ENCODE assay signal across 11 mouse cellular contexts in genomic region chr2:131134826-131135400, GRCm38 (mm10). TPM values are rescaled to one million over a fixed set of nuclear protein-coding genes. Genes with fewer than 3 reads are reported as not detected.
DNase-seq lines count a peak whose midpoint lies in the region; ATAC-seq and TF ChIP-seq lines count a peak whose summit lies in the region.
"Had no signal": no experiment of that assay in that cellular context is flagged by ENCODE, and none has a peak within 500 bp of the region (broad histone marks: within the 10 kb centered on the region; RNA-seq: fewer than 3 reads in every experiment).

No protein-coding gene starts in this region.

- 0 out of 2 replicates have a peak, but pooled peaks cover 2% of the 10 kb centered on the region for H3K4me1 ChIP-seq in kidney, adult 2 months (ENCODE audit: control insufficient read depth, insufficient read depth, low read length)
- peaks cover 21% of the 10 kb centered on the region for H3K4me1 ChIP-seq in heart, postnatal 0 days (ENCODE audit: control insufficient read depth, insufficient read depth)
- H3K4me1 ChIP-seq in stomach, embryonic 15.5 days, result no peaks in the 10 kb centered on the region

- TF ChIP-seq EP300 in heart, postnatal 0 days (IDR thresholded peaks at IDR 0.05; ENCODE audit: low read depth), result no peak

- H3K9me3 ChIP-seq in heart, postnatal 0 days (replicated peaks; ENCODE audit: control insufficient read depth, low read length), result no peaks in the 10 kb centered on the region
- H3K9me3 ChIP-seq in stomach, embryonic 15.5 days, result no peaks in the 10 kb centered on the region

- no peak overlapping the region for H3K4me3 ChIP-seq in kidney, adult 2 months (ENCODE audit: insufficient read depth, low read depth, low read length)
- no peak overlapping the region for H3K4me3 ChIP-seq in heart, postnatal 0 days (ENCODE audit: low read depth, low read length)
- no peak overlapping the region for H3K4me3 ChIP-seq in stomach, embryonic 15.5 days (replicated peaks)

- H3K27ac ChIP-seq in kidney, adult 2 months (ENCODE audit: insufficient read depth, low read depth, low read length), result peak overlapping the region; percentile 80
- H3K27ac ChIP-seq in heart, postnatal 0 days (ENCODE audit: low read depth), result peak overlapping the region; percentile 81
- peak overlapping the region; percentile 13; the same call in 1 of the 2 replicates for H3K27ac ChIP-seq in stomach, embryonic 15.5 days

- H3K27me3 ChIP-seq in kidney, adult 2 months (replicated peaks; ENCODE audit: control insufficient read depth, insufficient read depth, low read length), result no peaks in the 10 kb centered on the region
- H3K27me3 ChIP-seq in heart, postnatal 0 days (ENCODE audit: control insufficient read depth, insufficient read depth, low read length), result no peaks in the 10 kb centered on the region
- no peaks in the 10 kb centered on the region for H3K27me3 ChIP-seq in stomach, embryonic 15.5 days (replicated peaks)

- ATAC-seq in heart, postnatal 0 days (ENCODE audit: insufficient read depth, low read depth), result peak; percentile 24; the same call in 1 of the 2 replicates
- ATAC-seq in stomach, embryonic 15.5 days (ENCODE audit: insufficient read depth, low FRiP score, low read depth), result no peak
- ATAC-seq in erythroid progenitor cell, adult 5-6 weeks (replicated peaks; ENCODE audit: low FRiP score, poor library complexity, severe bottlenecking), result no peak; the same call in none of the 2 replicates
- no peak for ATAC-seq in inflammation-experienced regulatory T-cells, adult 6 months

- H3K4me2 ChIP-seq in heart, postnatal 0 days (ENCODE audit: low read depth, low read length), result no peak overlapping the region
- H3K4me2 ChIP-seq in stomach, embryonic 15.5 days, result no peak overlapping the region

- no peak for TF ChIP-seq CTCF in kidney, adult 2 months (conservative IDR thresholded peaks at IDR 0.05; ENCODE audit: insufficient read depth, insufficient read length, low read depth, low read length)
- no peak for TF ChIP-seq CTCF in heart, postnatal 0 days (IDR thresholded peaks at IDR 0.05; ENCODE audit: low read depth)

- DNase-seq in kidney, adult 2 months, result no peak
- no peak for DNase-seq in kidney, postnatal 14 days
- DNase-seq in right cerebral cortex, postnatal 25 days, result peak; percentile 1
- DNase-seq in right cerebral cortex, postnatal 14 days, result no peak
- peak; percentile 5 for DNase-seq in heart, postnatal 0 days (ENCODE audit: low spot score)
- DNase-seq: right cerebral cortex, adult 18-20 months had no signal

- H3K36me3 ChIP-seq in kidney, adult 2 months (ENCODE audit: control insufficient read depth, insufficient read depth, low read length), result no peaks in the 10 kb centered on the region
- no peaks in the 10 kb centered on the region for H3K36me3 ChIP-seq in heart, postnatal 0 days (replicated peaks; ENCODE audit: control insufficient read depth, insufficient read depth, low read length)
- H3K36me3 ChIP-seq in stomach, embryonic 15.5 days, result peaks cover 10% of the 10 kb centered on the region; the same call in 1 of the 2 replicates

- TF ChIP-seq POLR2A in kidney, adult 2 months (IDR thresholded peaks at IDR 0.05; ENCODE audit: low read depth, low read length), result no peak

- no peak overlapping the region for H3K9ac ChIP-seq in heart, postnatal 0 days (replicated peaks; ENCODE audit: low read depth, low read length)
- no peak overlapping the region for H3K9ac ChIP-seq in stomach, embryonic 15.5 days

- 70% methylated on average over 8 of the region's 8 CpGs for WGBS in kidney, adult 2 months
- WGBS in heart, postnatal 0 days, result 63% methylated on average over 8 of the region's 8 CpGs
- 83% methylated on average over 8 of the region's 8 CpGs for WGBS in stomach, embryonic 15.5 days

RNA-seq across cellular contexts. Expression of gene Gm11037, which starts 1.6 kb away (rescaled TPM):
- not detected in 2 replicates for polyA plus RNA-seq in kidney, adult 2 months (2012; rRNA removed)
- total RNA-seq in heart, postnatal 0 days (2014; rRNA removed; ENCODE audit: low replicate concordance), result not detected in 2 replicates
- not detected in 2 replicates for polyA plus RNA-seq in heart, postnatal 0 days (2015; fragmentation: Nextera tagmentation; extraction: Ambion mirVana)
- polyA plus RNA-seq in stomach, embryonic 15.5 days (2015; fragmentation: Nextera tagmentation; extraction: Ambion mirVana), result not detected in 2 replicates
- total RNA-seq in erythroid progenitor cell, adult 5-6 weeks (2015; ENCODE audit: low replicate concordance), result not detected in 2 replicates
- not detected in 2 replicates for total RNA-seq in erythroid progenitor cell, adult 5-6 weeks (2017; ENCODE audit: low replicate concordance)
- polyA plus RNA-seq in inflammation-experienced regulatory T-cells, adult 6 months (2017; shearing (Covaris generic)), result not detected
- total RNA-seq: megakaryocyte-erythroid progenitor cell, adult 5-6 weeks had no signal
- polyA plus RNA-seq: embryonic facial prominence, embryonic 14.5 days had no signal

RNA-seq across cellular contexts. Expression of gene Hspa12b, which starts 7.8 kb away (rescaled TPM):
- 7.8 and 8.4 TPM in 2 replicates for polyA plus RNA-seq in kidney, adult 2 months (2012; rRNA removed)
- total RNA-seq in heart, postnatal 0 days (2014; rRNA removed; ENCODE audit: low replicate concordance), result 17.1 and 29.3 TPM in 2 replicates
- 7.2 and 9.0 TPM in 2 replicates for polyA plus RNA-seq in heart, postnatal 0 days (2015; fragmentation: Nextera tagmentation; extraction: Ambion mirVana)
- polyA plus RNA-seq in stomach, embryonic 15.5 days (2015; fragmentation: Nextera tagmentation; extraction: Ambion mirVana), result 16.9 TPM in 2 replicates
- total RNA-seq in erythroid progenitor cell, adult 5-6 weeks (2015; ENCODE audit: low replicate concordance), result not detected in 2 replicates
- total RNA-seq in erythroid progenitor cell, adult 5-6 weeks (2017; ENCODE audit: low replicate concordance), result not detected in 2 replicates
- under 1 TPM in 2 of 3 experiments, not detected in 1; 0.10 to 0.40 TPM for polyA plus RNA-seq in inflammation-experienced regulatory T-cells, adult 6 months (2017; shearing (Covaris generic))

RNA-seq across cellular contexts. Expression of gene 1700037H04Rik, which starts 25.0 kb away (rescaled TPM):
- polyA plus RNA-seq in kidney, adult 2 months (2012; rRNA removed), result 107 and 112 TPM in 2 replicates
- 48.3 and 88.8 TPM in 2 replicates for total RNA-seq in heart, postnatal 0 days (2014; rRNA removed; ENCODE audit: low replicate concordance)
- polyA plus RNA-seq in heart, postnatal 0 days (2015; fragmentation: Nextera tagmentation; extraction: Ambion mirVana), result 35.9 and 39.7 TPM in 2 replicates
- polyA plus RNA-seq in stomach, embryonic 15.5 days (2015; fragmentation: Nextera tagmentation; extraction: Ambion mirVana), result 74.2 and 75.0 TPM in 2 replicates
- total RNA-seq in erythroid progenitor cell, adult 5-6 weeks (2015; ENCODE audit: low replicate concordance), result 124 and 160 TPM in 2 replicates
- 58.5 and 68.4 TPM in 2 replicates for total RNA-seq in erythroid progenitor cell, adult 5-6 weeks (2017; ENCODE audit: low replicate concordance)
- polyA plus RNA-seq in inflammation-experienced regulatory T-cells, adult 6 months (2017; shearing (Covaris generic)), result 10 to 100 TPM; 36.5 to 54.8 (median 46.3) TPM

RNA-seq across cellular contexts. Expression of gene Cenpb, which starts 45.0 kb away (rescaled TPM):
- 95.3 and 105 TPM in 2 replicates for polyA plus RNA-seq in kidney, adult 2 months (2012; rRNA removed)
- 62.9 and 84.8 TPM in 2 replicates for total RNA-seq in heart, postnatal 0 days (2014; rRNA removed; ENCODE audit: low replicate concordance)
- polyA plus RNA-seq in heart, postnatal 0 days (2015; fragmentation: Nextera tagmentation; extraction: Ambion mirVana), result 7.1 and 7.8 TPM in 2 replicates
- 15.4 and 16.4 TPM in 2 replicates for polyA plus RNA-seq in stomach, embryonic 15.5 days (2015; fragmentation: Nextera tagmentation; extraction: Ambion mirVana)
- 8.3 and 8.8 TPM in 2 replicates for total RNA-seq in erythroid progenitor cell, adult 5-6 weeks (2015; ENCODE audit: low replicate concordance)
- total RNA-seq in erythroid progenitor cell, adult 5-6 weeks (2017; ENCODE audit: low replicate concordance), result 12.5 and 15.1 TPM in 2 replicates
- 1 to 10 TPM; 2.4 to 3.1 (median 2.7) TPM for polyA plus RNA-seq in inflammation-experienced regulatory T-cells, adult 6 months (2017; shearing (Covaris generic))

RNA-seq across cellular contexts. Expression of gene Siglec1, which starts 48.3 kb away (rescaled TPM):
- 1.5 and 7.5 TPM in 2 replicates for polyA plus RNA-seq in kidney, adult 2 months (2012; rRNA removed)
- total RNA-seq in heart, postnatal 0 days (2014; rRNA removed; ENCODE audit: low replicate concordance), result 2.2 and 3.4 TPM in 2 replicates
- polyA plus RNA-seq in heart, postnatal 0 days (2015; fragmentation: Nextera tagmentation; extraction: Ambion mirVana), result 0.20 and 0.27 TPM in 2 replicates
- 0.40 and 0.48 TPM in 2 replicates for polyA plus RNA-seq in stomach, embryonic 15.5 days (2015; fragmentation: Nextera tagmentation; extraction: Ambion mirVana)
- 6.8 and 8.8 TPM in 2 replicates for total RNA-seq in erythroid progenitor cell, adult 5-6 weeks (2015; ENCODE audit: low replicate concordance)
- total RNA-seq in erythroid progenitor cell, adult 5-6 weeks (2017; ENCODE audit: low replicate concordance), result 1.8 and 2.6 TPM in 2 replicates
- not detected for polyA plus RNA-seq in inflammation-experienced regulatory T-cells, adult 6 months (2017; shearing (Covaris generic))

Comparison
In these comparisons a context has a peak if more than half of its experiments do, and no peak if none do; other contexts are left out.
1. DNase-seq: peak in right cerebral cortex, postnatal 25 days (single experiment) and heart, postnatal 0 days (single experiment); none in kidney, adult 2 months (single experiment), kidney, postnatal 14 days (single experiment) and right cerebral cortex, postnatal 14 days (single experiment).
2. H3K27ac ChIP-seq: peak in every context shown above with its lines; median percentile 81 in heart, postnatal 0 days; 80 in kidney, adult 2 months; 13 in stomach, embryonic 15.5 days.